Mouse (Mus musculus) stomach, embryonic 16.5 days (tissue): ENCODE measurements around the gene Klf6. TPM values are rescaled to one million over a fixed set of nuclear protein-coding genes. Genes with fewer than 3 reads are reported as not detected.

Experiments
- ATAC-seq: fragments of 200-750 bp; cut with Nextera tagmentation; 2 replicates; pipeline ENCODE4 v1.8.0; 2017; ENCODE audit warnings: moderate number of reproducible peaks, moderate TSS enrichment; ENCODE audit not compliant: insufficient read depth, low FRiP score
- H3K27ac ChIP-seq: fragments of 300-500 bp; sonication (generic); 2 replicates; pipeline ENCODE4 v1.5.1; 2014; ENCODE audit warnings: low read length
- H3K27me3 ChIP-seq: fragments of 300-500 bp; sonication (generic); 2 replicates; pipeline ENCODE4 v1.6.1; 2014; ENCODE audit warnings: low read length, control low read depth, mixed read lengths; ENCODE audit not compliant: control insufficient read depth, insufficient read depth
- H3K36me3 ChIP-seq: fragments of 300-500 bp; sonication (generic); 2 replicates; pipeline ENCODE4 v1.6.1; 2014; ENCODE audit warnings: low read length; ENCODE audit not compliant: control insufficient read depth, insufficient read depth
- H3K4me1 ChIP-seq: fragments of 300-500 bp; sonication (generic); 2 replicates; pipeline ENCODE4 v1.6.1; 2014; ENCODE audit warnings: low read length, control low read depth, mixed read lengths; ENCODE audit not compliant: control insufficient read depth, insufficient read depth
- H3K4me2 ChIP-seq: fragments of 300-500 bp; sonication (generic); 2 replicates; pipeline ENCODE4 v1.6.1; 2014; ENCODE audit warnings: low read depth, low read length, mixed read lengths
- H3K4me3 ChIP-seq: fragments of 300-500 bp; sonication (generic); replicated peaks from 2 replicates; pipeline ENCODE4 v1.5.1; 2014; ENCODE audit warnings: mild to moderate bottlenecking, low read length
- H3K9ac ChIP-seq: fragments of 300-500 bp; sonication (generic); 2 replicates; pipeline ENCODE4 v1.6.1; 2014; ENCODE audit warnings: low read length
- H3K9me3 ChIP-seq: fragments of 300-500 bp; sonication (generic); replicated peaks from 2 replicates; pipeline ENCODE4 v1.6.1; 2016; ENCODE audit warnings: low read length, control low read depth; ENCODE audit not compliant: control insufficient read depth
- WGBS: fragments of 180-500 bp; shearing (Covaris S2); extraction: QIAGEN DNeasy Blood & Tissue Kit; methylation state at CpG from one replicate; pipeline ENCODE4 v1.1.7; 2014; 5-methylcytosine and 5-hydroxymethylcytosine counted together
- polyA plus RNA-seq: library from polyadenylated mRNA; unstranded; fragments of >200 nt; fragmentation: Nextera tagmentation; extraction: Ambion mirVana; gene quantifications from 2 replicates; pipeline ENCODE4 v1.2.1, GENCODE M21; 2015

The Klf6 gene
- polyA plus RNA-seq, result 99.4 and 107 TPM in 2 replicates

GRCm38 (mm10) chr13:5861157-5862002, at the start of gene Klf6:
TSS of gene Klf6 (plus strand) at chr13:5861482.
- Histone ChIP-seq H3K36me3 (peaks cover 5% of the 10 kb centered on the region; the same call in 1 of the 2 replicates), H3K27me3 (no peaks in the 10 kb centered on the region), H3K4me3 (peak within 1 kb of the TSS; percentile 89), H3K9me3 (no peaks in the 10 kb centered on the region), H3K4me1 (peaks cover 14% of the 10 kb centered on the region), H3K9ac (peak within 1 kb of the TSS; percentile 98), H3K4me2 (peak within 1 kb of the TSS; percentile 86), H3K27ac (peak within 1 kb of the TSS; percentile 99)
- under 1% methylated on average over 57 of the region's 60 CpGs for WGBS
- peak; percentile 99 for ATAC-seq

- Histone ChIP-seq H3K4me3 (no peak overlapping the region), H3K4me2 (no peak overlapping the region), H3K27me3 (no peaks in the 10 kb centered on the region), H3K9me3 (no peaks in the 10 kb centered on the region), H3K4me1 (no peaks in the 10 kb centered on the region), H3K36me3 (no peaks in the 10 kb centered on the region), H3K27ac (no peak overlapping the region), H3K9ac (no peak overlapping the region)
- 85% methylated on average over 9 of the region's 9 CpGs for WGBS
- no peak for ATAC-seq
These were observed 47.8 kb upstream of the Klf6 start for GRCm38 (mm10) chr13:5813433-5813832.

GRCm38 (mm10) chr13:5817250-5817649, 44.0 kb upstream of the Klf6 start:
- WGBS, result 76% methylated on average over 3 of the region's 3 CpGs
- H3K36me3 ChIP-seq, result no peaks in the 10 kb centered on the region
- no peaks in the 10 kb centered on the region for H3K9me3 ChIP-seq
- H3K9ac ChIP-seq, result no peak overlapping the region
- ATAC-seq, result no peak
- no peak overlapping the region for H3K27ac ChIP-seq
- H3K4me2 ChIP-seq, result no peak overlapping the region
- no peak overlapping the region for H3K4me3 ChIP-seq
- no peaks in the 10 kb centered on the region for H3K4me1 ChIP-seq
- H3K27me3 ChIP-seq, result no peaks in the 10 kb centered on the region

- Histone ChIP-seq H3K4me1 (no peaks in the 10 kb centered on the region), H3K36me3 (no peaks in the 10 kb centered on the region), H3K27ac (no peak overlapping the region), H3K4me2 (no peak overlapping the region), H3K9me3 (no peaks in the 10 kb centered on the region), H3K9ac (no peak overlapping the region), H3K4me3 (no peak overlapping the region), H3K27me3 (no peaks in the 10 kb centered on the region)
- WGBS, result 59% methylated on average over 3 of the region's 3 CpGs
- ATAC-seq, result no peak
These were observed 42.1 kb upstream of the Klf6 start for GRCm38 (mm10) chr13:5819173-5819572.

GRCm38 (mm10) chr13:5822586-5822985, 38.7 kb upstream of the Klf6 start:
- ATAC-seq, result peak; percentile 62; the same call in 1 of the 2 replicates
- H3K4me2 ChIP-seq, result peak overlapping the region; percentile 48
- no peaks in the 10 kb centered on the region for H3K4me1 ChIP-seq
- no peaks in the 10 kb centered on the region for H3K36me3 ChIP-seq
- WGBS, result 12% methylated on average over 11 of the region's 11 CpGs
- H3K4me3 ChIP-seq, result peak overlapping the region; percentile 13
- H3K27me3 ChIP-seq, result no peaks in the 10 kb centered on the region
- H3K9me3 ChIP-seq, result no peaks in the 10 kb centered on the region
- peak overlapping the region; percentile 12 for H3K27ac ChIP-seq
- H3K9ac ChIP-seq, result 0 out of 2 replicates have a peak overlapping the region, but pooled peaks have one; percentile 28

GRCm38 (mm10) chr13:5823150-5823549, 38.1 kb upstream of the Klf6 start:
- no peaks in the 10 kb centered on the region for H3K36me3 ChIP-seq
- no peak overlapping the region for H3K27ac ChIP-seq
- H3K27me3 ChIP-seq, result no peaks in the 10 kb centered on the region
- 71% methylated on average over 7 of the region's 7 CpGs for WGBS
- no peak overlapping the region for H3K4me2 ChIP-seq
- H3K9me3 ChIP-seq, result no peaks in the 10 kb centered on the region
- H3K4me3 ChIP-seq, result no peak overlapping the region
- ATAC-seq, result no peak
- H3K4me1 ChIP-seq, result no peaks in the 10 kb centered on the region
- H3K9ac ChIP-seq, result no peak overlapping the region

GRCm38 (mm10) chr13:5824189-5824815, 37.0 kb upstream of the Klf6 start:
- H3K36me3 ChIP-seq, result no peaks in the 10 kb centered on the region
- no peak overlapping the region for H3K27ac ChIP-seq
- ATAC-seq, result no peak
- whole genome bisulfite sequencing, result 68% methylated on average over 8 of the region's 8 CpGs
- H3K9ac ChIP-seq, result no peak overlapping the region
- H3K4me1 ChIP-seq, result no peaks in the 10 kb centered on the region
- H3K4me2 ChIP-seq, result no peak overlapping the region
- no peak overlapping the region for H3K4me3 ChIP-seq
- H3K9me3 ChIP-seq, result no peaks in the 10 kb centered on the region
- no peaks in the 10 kb centered on the region for H3K27me3 ChIP-seq

- H3K4me2 ChIP-seq, result no peak overlapping the region
- 25% methylated on average over 9 of the region's 9 CpGs for WGBS
These were observed 35.0 kb upstream of the Klf6 start for GRCm38 (mm10) chr13:5826170-5826827.

GRCm38 (mm10) chr13:5831976-5832375, 29.3 kb upstream of the Klf6 start:
- no peaks in the 10 kb centered on the region for H3K36me3 ChIP-seq
- no peaks in the 10 kb centered on the region for H3K9me3 ChIP-seq
- no peak overlapping the region for H3K4me3 ChIP-seq
- no peak overlapping the region for H3K4me2 ChIP-seq
- no peaks in the 10 kb centered on the region for H3K27me3 ChIP-seq
- WGBS, result 25% methylated on average over 7 of the region's 7 CpGs
- H3K9ac ChIP-seq, result no peak overlapping the region
- H3K4me1 ChIP-seq, result no peaks in the 10 kb centered on the region
- H3K27ac ChIP-seq, result no peak overlapping the region
- no peak for ATAC-seq

More at GRCm38 (mm10) chr13:5826170-5826827, 35.0 kb upstream of the Klf6 start:
- Histone ChIP-seq H3K27me3 (no peaks in the 10 kb centered on the region), H3K4me3 (no peak overlapping the region), H3K4me1 (no peaks in the 10 kb centered on the region), H3K36me3 (no peaks in the 10 kb centered on the region), H3K9ac (no peak overlapping the region), H3K27ac (no peak overlapping the region), H3K9me3 (no peaks in the 10 kb centered on the region)
- ATAC-seq, result peak; percentile 33; the same call in 1 of the 2 replicates
